Mouse (Mus musculus) limb, embryonic 12.5 days (tissue): ENCODE results near the gene Ksr1. TPM values are rescaled to one million over a fixed set of nuclear protein-coding genes. Genes with fewer than 3 reads are reported as not detected.

Source experiments
- ATAC-seq: fragments of 200-750 bp; cut with Nextera tagmentation; 2 replicates; pipeline ENCODE4 v1.8.0; 2017; ENCODE audit warnings: low read depth, moderate TSS enrichment; ENCODE audit not compliant: insufficient number of reproducible peaks, insufficient read depth, low FRiP score, low TSS enrichment
- H3K27ac ChIP-seq: fragments of 300-500 bp; sonication (generic); 2 replicates; pipeline ENCODE4 v1.5.1; 2016; ENCODE audit warnings: mild to moderate bottlenecking, moderate library complexity
- H3K27me3 ChIP-seq: fragments of 300-500 bp; sonication (generic); 2 replicates; pipeline ENCODE4 v1.6.1; 2016; ENCODE audit warnings: mild to moderate bottlenecking, moderate library complexity
- H3K36me3 ChIP-seq: fragments of 300-500 bp; sonication (generic); 2 replicates; pipeline ENCODE4 v1.6.1; 2016; ENCODE audit warnings: mild to moderate bottlenecking, moderate library complexity
- H3K4me1 ChIP-seq: fragments of 300-500 bp; sonication (generic); replicated peaks from 2 replicates; pipeline ENCODE4 v1.6.1; 2016
- H3K4me2 ChIP-seq: fragments of 300-500 bp; sonication (generic); 2 replicates; pipeline ENCODE4 v1.6.1; 2016; ENCODE audit warnings: mild to moderate bottlenecking, moderate library complexity
- H3K4me3 ChIP-seq: fragments of 300-500 bp; sonication (generic); replicated peaks from 2 replicates; pipeline ENCODE4 v1.5.1; 2016; ENCODE audit warnings: mild to moderate bottlenecking
- H3K9ac ChIP-seq: fragments of 300-500 bp; sonication (generic); replicated peaks from 2 replicates; pipeline ENCODE4 v1.6.1; 2016; ENCODE audit warnings: mild to moderate bottlenecking, moderate library complexity
- H3K9me3 ChIP-seq: fragments of 300-500 bp; sonication (generic); 2 replicates; pipeline ENCODE4 v1.6.1; 2016; ENCODE audit warnings: mild to moderate bottlenecking, moderate library complexity
- WGBS: fragments of 180-500 bp; shearing (Covaris S2); methylation state at CpG from one replicate; pipeline ENCODE4 v1.1.7; 2016; 5-methylcytosine and 5-hydroxymethylcytosine counted together
- polyA plus RNA-seq: library from polyadenylated mRNA; unstranded; fragments of >200 nt; fragmentation: Nextera tagmentation; extraction: Ambion mirVana; gene quantifications from 2 replicates; pipeline ENCODE4 v1.2.1, GENCODE M21; 2016

The Ksr1 gene
- polyA plus RNA-seq, 1 experiment from 2014 or later: 4.3 TPM

DNA sequence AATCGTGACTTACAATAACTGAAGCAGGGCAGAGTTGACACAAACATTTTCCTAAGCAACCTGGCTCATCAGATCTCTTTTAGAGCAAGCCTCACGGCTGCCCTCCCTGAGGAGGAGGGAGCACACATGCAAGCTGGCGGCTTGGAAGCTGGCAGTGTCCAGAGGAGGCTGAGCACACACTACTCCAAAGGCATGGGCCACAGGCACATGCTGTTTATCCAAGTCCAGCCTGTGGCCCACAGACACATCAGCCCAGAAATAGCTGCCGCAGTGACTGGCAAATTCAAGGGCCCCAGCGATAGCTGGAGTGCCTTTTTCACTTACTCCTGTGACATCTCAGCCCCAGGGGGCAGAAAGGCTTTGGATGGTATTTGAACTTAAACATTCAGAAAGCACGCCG is 82.6 kb downstream of the Ksr1 start:
- Histone ChIP-seq H3K27me3 (no peaks in the 10 kb centered on the region), H3K4me2 (no peak overlapping the region), H3K36me3 (no peaks in the 10 kb centered on the region), H3K4me3 (no peak overlapping the region), H3K9me3 (no peaks in the 10 kb centered on the region), H3K4me1 (peaks cover 24% of the 10 kb centered on the region), H3K9ac (no peak overlapping the region), H3K27ac (no peak overlapping the region)
- 87% methylated on average over 7 of the region's 7 CpGs for WGBS
- no peak for ATAC-seq

GRCm38 (mm10) chr11:79062897-79063296 is 83.3 kb downstream of the Ksr1 start:
- 75% methylated on average over 5 of the region's 5 CpGs for WGBS

GRCm38 (mm10) chr11:79061839-79062238 is 84.4 kb downstream of the Ksr1 start:
- Histone ChIP-seq H3K9ac (no peak overlapping the region), H3K27ac (no peak overlapping the region), H3K27me3 (no peaks in the 10 kb centered on the region), H3K36me3 (no peaks in the 10 kb centered on the region), H3K9me3 (no peaks in the 10 kb centered on the region), H3K4me2 (no peak overlapping the region), H3K4me3 (no peak overlapping the region), H3K4me1 (peaks cover 42% of the 10 kb centered on the region)
- WGBS: 43% methylated on average over 7 of the region's 7 CpGs
- no peak for ATAC-seq

More at GRCm38 (mm10) chr11:79062897-79063296, 83.3 kb downstream of the Ksr1 start:
- no peak overlapping the region for H3K9ac ChIP-seq
- H3K27me3 ChIP-seq: no peaks in the 10 kb centered on the region
- H3K4me2 ChIP-seq: no peak overlapping the region
- no peak overlapping the region for H3K27ac ChIP-seq
- no peak for ATAC-seq
- H3K9me3 ChIP-seq: no peaks in the 10 kb centered on the region
- no peak overlapping the region for H3K4me3 ChIP-seq
- H3K4me1 ChIP-seq: peaks cover 31% of the 10 kb centered on the region
- H3K36me3 ChIP-seq: no peaks in the 10 kb centered on the region

DNA sequence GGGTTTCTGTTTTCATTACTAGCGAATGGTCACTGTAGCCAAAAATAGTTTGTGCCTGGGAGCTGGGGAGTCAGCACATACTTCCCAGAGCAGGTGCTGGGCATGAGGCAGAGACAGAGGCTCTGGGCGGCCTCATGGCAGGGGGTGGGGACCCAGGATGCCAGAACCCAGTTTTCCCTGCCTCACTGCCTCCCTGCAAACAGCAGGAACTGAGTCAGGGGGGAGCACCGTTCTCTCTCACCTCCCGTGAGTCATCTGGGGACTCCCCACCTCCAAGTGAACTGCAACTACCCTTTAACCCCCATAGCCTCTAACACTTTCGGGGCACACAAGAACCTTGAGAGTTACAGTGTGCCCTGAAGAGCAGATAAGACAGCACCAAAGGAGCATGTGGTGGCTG is 86.4 kb downstream of the Ksr1 start:
- Histone ChIP-seq H3K4me2 (no peak overlapping the region), H3K4me1 (peaks cover 36% of the 10 kb centered on the region), H3K27me3 (no peaks in the 10 kb centered on the region), H3K9ac (no peak overlapping the region), H3K27ac (no peak overlapping the region), H3K36me3 (no peaks in the 10 kb centered on the region), H3K9me3 (no peaks in the 10 kb centered on the region), H3K4me3 (no peak overlapping the region)
- 76% methylated on average over 5 of the region's 5 CpGs for WGBS
- ATAC-seq: no peak

DNA sequence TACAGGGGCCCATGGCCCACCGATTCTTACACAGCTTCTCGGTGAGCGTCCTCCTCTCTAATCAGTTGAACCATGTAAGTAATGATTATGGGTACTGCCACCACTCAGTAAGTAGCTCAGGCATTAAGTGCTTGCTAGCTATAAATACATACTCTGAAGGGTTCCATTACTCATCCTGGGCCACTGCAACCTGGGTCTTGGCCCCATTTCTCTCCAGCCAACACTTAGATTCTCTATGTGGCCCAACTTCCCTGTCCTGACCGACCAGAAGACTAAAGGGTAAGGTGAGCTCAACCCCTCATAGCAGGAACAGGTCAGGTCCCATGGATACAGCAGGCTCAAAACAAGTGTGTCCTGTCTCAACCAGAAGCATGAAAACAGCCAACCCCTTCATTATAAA is 87.1 kb downstream of the Ksr1 start:
- Histone ChIP-seq H3K4me3 (no peak overlapping the region), H3K27me3 (no peaks in the 10 kb centered on the region), H3K9ac (no peak overlapping the region), H3K36me3 (no peaks in the 10 kb centered on the region), H3K4me1 (peaks cover 42% of the 10 kb centered on the region), H3K9me3 (no peaks in the 10 kb centered on the region), H3K27ac (no peak overlapping the region), H3K4me2 (no peak overlapping the region)
- WGBS: 85% methylated on average over 4 of the region's 4 CpGs
- ATAC-seq: no peak

GRCm38 (mm10) chr11:79058610-79059009 is 87.6 kb downstream of the Ksr1 start:
- H3K27ac ChIP-seq: no peak overlapping the region
- H3K36me3 ChIP-seq: no peaks in the 10 kb centered on the region
- no peaks in the 10 kb centered on the region for H3K27me3 ChIP-seq
- no peak overlapping the region for H3K4me3 ChIP-seq
- H3K4me2 ChIP-seq: no peak overlapping the region
- H3K9ac ChIP-seq: no peak overlapping the region
- no peaks in the 10 kb centered on the region for H3K9me3 ChIP-seq
- peaks cover 42% of the 10 kb centered on the region for H3K4me1 ChIP-seq
- ATAC-seq: no peak
- 77% methylated on average over 6 of the region's 6 CpGs for WGBS

DNA sequence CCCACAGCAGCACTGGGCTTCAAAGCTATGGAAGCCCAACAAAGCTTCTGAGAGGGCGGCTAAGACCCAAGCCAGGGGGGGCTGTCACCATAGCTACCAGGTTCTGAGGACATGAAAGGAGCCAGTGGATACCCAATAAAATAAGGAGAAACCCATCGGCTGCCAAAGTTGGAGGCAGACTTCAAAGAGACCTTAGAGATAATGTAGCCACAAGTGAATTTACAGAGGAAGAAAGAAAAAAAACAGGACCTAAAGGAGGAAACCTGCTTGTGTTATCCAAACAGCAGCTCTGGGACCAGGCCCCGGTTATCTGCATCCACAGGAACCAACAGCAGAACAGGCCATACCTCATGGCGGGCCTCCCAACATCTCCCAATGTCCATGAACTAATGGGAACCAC is 88.4 kb downstream of the Ksr1 start:
- Histone ChIP-seq H3K9me3 (no peaks in the 10 kb centered on the region), H3K4me3 (no peak overlapping the region), H3K27me3 (no peaks in the 10 kb centered on the region), H3K4me2 (no peak overlapping the region), H3K9ac (no peak overlapping the region), H3K4me1 (peaks cover 46% of the 10 kb centered on the region), H3K36me3 (no peaks in the 10 kb centered on the region), H3K27ac (peak overlapping the region; percentile 20)
- WGBS: 24% methylated on average over 4 of the region's 4 CpGs
- ATAC-seq: no peak

DNA sequence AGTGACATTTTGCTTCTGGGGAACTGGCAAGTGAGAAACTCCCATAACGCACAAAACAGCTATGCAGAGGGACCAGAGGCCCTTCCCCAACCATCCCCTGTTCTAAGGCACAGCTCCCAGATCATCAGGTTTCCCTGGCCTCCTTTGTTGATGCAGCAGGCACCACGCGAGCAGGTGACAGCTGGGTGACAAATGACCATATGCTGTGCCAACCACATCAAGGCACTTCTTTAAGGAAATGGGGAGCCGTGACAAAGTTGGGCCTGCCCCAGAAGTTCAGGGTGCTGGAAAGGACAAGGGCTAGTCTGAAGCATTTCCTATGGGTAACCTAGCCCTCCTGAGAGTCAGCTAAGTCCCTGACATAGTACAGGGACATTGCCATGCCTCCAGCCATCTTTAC is 89.3 kb downstream of the Ksr1 start:
- no peak overlapping the region for H3K9ac ChIP-seq
- H3K4me1 ChIP-seq: peaks cover 45% of the 10 kb centered on the region
- peak overlapping the region; percentile 20 for H3K27ac ChIP-seq
- H3K4me3 ChIP-seq: no peak overlapping the region
- no peaks in the 10 kb centered on the region for H3K36me3 ChIP-seq
- H3K27me3 ChIP-seq: no peaks in the 10 kb centered on the region
- WGBS: 33% methylated on average over 4 of the region's 4 CpGs
- H3K9me3 ChIP-seq: no peaks in the 10 kb centered on the region
- ATAC-seq: no peak
- H3K4me2 ChIP-seq: no peak overlapping the region

GRCm38 (mm10) chr11:79056027-79056426 is 90.2 kb downstream of the Ksr1 start:
- no peak overlapping the region for H3K27ac ChIP-seq

DNA sequence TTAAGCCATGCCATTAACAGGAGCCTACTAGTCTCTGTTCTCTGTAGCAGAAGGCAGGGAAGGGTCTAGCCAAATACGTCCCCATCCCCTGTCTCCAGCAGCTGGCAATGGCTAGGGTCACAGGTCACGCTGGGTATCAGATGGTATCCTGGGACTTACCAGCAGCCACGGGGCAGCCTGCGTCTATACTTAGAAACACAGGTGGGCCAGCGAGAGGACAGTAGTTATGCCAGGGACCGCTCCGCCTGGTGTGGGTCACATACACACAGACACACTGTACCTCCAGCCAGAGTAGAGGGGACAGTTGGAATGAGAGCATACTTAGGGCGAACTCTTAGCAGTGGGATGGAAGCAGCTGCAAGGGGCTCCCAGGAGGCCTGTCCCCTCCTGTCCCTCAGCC is 91.0 kb downstream of the Ksr1 start:
- Histone ChIP-seq H3K4me1 (peaks cover 44% of the 10 kb centered on the region), H3K4me2 (no peak overlapping the region), H3K27me3 (no peaks in the 10 kb centered on the region), H3K9ac (no peak overlapping the region), H3K27ac (peak overlapping the region; percentile 69), H3K4me3 (no peak overlapping the region), H3K9me3 (no peaks in the 10 kb centered on the region), H3K36me3 (no peaks in the 10 kb centered on the region)
- WGBS: 62% methylated on average over 8 of the region's 8 CpGs
- peak; percentile 38; the same call in 1 of the 2 replicates for ATAC-seq

More at GRCm38 (mm10) chr11:79056027-79056426, 90.2 kb downstream of the Ksr1 start:
- Histone ChIP-seq H3K4me3 (no peak overlapping the region), H3K4me2 (no peak overlapping the region), H3K4me1 (peaks cover 44% of the 10 kb centered on the region), H3K27me3 (no peaks in the 10 kb centered on the region), H3K9ac (no peak overlapping the region), H3K9me3 (no peaks in the 10 kb centered on the region), H3K36me3 (no peaks in the 10 kb centered on the region)
- 77% methylated on average over 2 of the region's 2 CpGs for WGBS
- no peak for ATAC-seq

GRCm38 (mm10) chr11:79054161-79055152 is 91.8 kb downstream of the Ksr1 start:
- H3K9me3 ChIP-seq: no peaks in the 10 kb centered on the region
- ATAC-seq: peak; percentile 22; the same call in 1 of the 2 replicates
- H3K4me2 ChIP-seq: no peak overlapping the region
- H3K27me3 ChIP-seq: no peaks in the 10 kb centered on the region
- WGBS: 68% methylated on average over 9 of the region's 9 CpGs
- H3K9ac ChIP-seq: no peak overlapping the region
- H3K4me3 ChIP-seq: no peak overlapping the region
- H3K36me3 ChIP-seq: no peaks in the 10 kb centered on the region
- H3K27ac ChIP-seq: peak overlapping the region; percentile 69
- H3K4me1 ChIP-seq: peaks cover 39% of the 10 kb centered on the region
